Mouse (Mus musculus) neural tube, embryonic 13.5 days (tissue): Measurements from ENCODE around the gene Zfp53. TPM values are rescaled to one million over a fixed set of nuclear protein-coding genes. Genes with fewer than 3 reads are reported as not detected.

Experiments
- ATAC-seq: fragments of 200-750 bp; cut with Nextera tagmentation; 2 replicates; pipeline ENCODE4 v1.8.0; 2017; ENCODE audit warnings: low read depth, mild to moderate bottlenecking, moderate TSS enrichment, moderate library complexity
- H3K27ac ChIP-seq: fragments of 300-500 bp; sonication (generic); replicated peaks from 2 replicates; pipeline ENCODE4 v1.5.1; 2015; ENCODE audit warnings: moderate library complexity, mild to moderate bottlenecking, inconsistent platforms
- H3K27me3 ChIP-seq: fragments of 300-500 bp; sonication (generic); 2 replicates; pipeline ENCODE4 v1.6.1; 2015; ENCODE audit warnings: mild to moderate bottlenecking, inconsistent platforms
- H3K36me3 ChIP-seq: fragments of 300-500 bp; sonication (generic); 2 replicates; pipeline ENCODE4 v1.6.1; 2015; ENCODE audit warnings: mild to moderate bottlenecking, inconsistent platforms
- H3K4me1 ChIP-seq: fragments of 300-500 bp; sonication (generic); replicated peaks from 2 replicates; pipeline ENCODE4 v1.6.1; 2015; ENCODE audit warnings: inconsistent platforms
- H3K4me2 ChIP-seq: fragments of 300-500 bp; sonication (generic); 2 replicates; pipeline ENCODE4 v1.6.1; 2015; ENCODE audit warnings: inconsistent platforms, mild to moderate bottlenecking, moderate library complexity
- H3K4me3 ChIP-seq: fragments of 300-500 bp; sonication (generic); 2 replicates; pipeline ENCODE4 v1.5.1; 2015; ENCODE audit warnings: mild to moderate bottlenecking, inconsistent platforms
- H3K9ac ChIP-seq: fragments of 300-500 bp; sonication (generic); 2 replicates; pipeline ENCODE4 v1.6.1; 2015; ENCODE audit warnings: moderate library complexity, mild to moderate bottlenecking, inconsistent platforms
- H3K9me3 ChIP-seq: fragments of 300-500 bp; sonication (generic); 2 replicates; pipeline ENCODE4 v1.6.1; 2016; ENCODE audit warnings: inconsistent platforms
- WGBS: fragments of 180-500 bp; shearing (Covaris S2); methylation state at CpG from one replicate; pipeline ENCODE4 v1.1.7; 2015; 5-methylcytosine and 5-hydroxymethylcytosine counted together
- polyA plus RNA-seq: library from polyadenylated mRNA; unstranded; fragments of >200 nt; fragmentation: Nextera tagmentation; extraction: Ambion mirVana; gene quantifications from 2 replicates; pipeline ENCODE4 v1.2.1, GENCODE M21; 2015

The Zfp53 gene
- polyA plus RNA-seq, 1 experiment from 2014 or later, result 10.1 TPM

GRCm38 (mm10) chr17:21489500-21490001, 753 bp downstream of the Zfp53 start:
- peaks cover 15% of the 10 kb centered on the region for H3K4me1 ChIP-seq
- H3K27ac ChIP-seq, result no peak overlapping the region; the same call in 1 of the 2 replicates
- H3K27me3 ChIP-seq, result no peaks in the 10 kb centered on the region
- peak overlapping the region; percentile 77 for H3K4me2 ChIP-seq
- H3K36me3 ChIP-seq, result peaks cover 4% of the 10 kb centered on the region; the same call in 1 of the 2 replicates
- no peaks in the 10 kb centered on the region for H3K9me3 ChIP-seq
- 0 out of 2 replicates have a peak, but pooled peaks have one; percentile 1 for ATAC-seq
- 15% methylated on average over 8 of the region's 8 CpGs for WGBS
- peak overlapping the region; percentile 77 for H3K9ac ChIP-seq
- peak overlapping the region; percentile 88 for H3K4me3 ChIP-seq

GRCm38 (mm10) chr17:21501365-21501764, 12.6 kb downstream of the Zfp53 start:
- no peak for ATAC-seq
- H3K27ac ChIP-seq, result no peak overlapping the region

GRCm38 (mm10) chr17:21504524-21504923, 15.7 kb downstream of the Zfp53 start:
- Histone ChIP-seq H3K27me3 (no peaks in the 10 kb centered on the region), H3K9ac (no peak overlapping the region), H3K9me3 (no peaks in the 10 kb centered on the region), H3K36me3 (peaks cover 24% of the 10 kb centered on the region), H3K27ac (no peak overlapping the region), H3K4me3 (no peak overlapping the region), H3K4me2 (no peak overlapping the region), H3K4me1 (no peaks in the 10 kb centered on the region)
- ATAC-seq, result no peak
- WGBS, result 92% methylated on average over 1 of the region's 1 CpGs

More at GRCm38 (mm10) chr17:21501365-21501764, 12.6 kb downstream of the Zfp53 start:
- Histone ChIP-seq H3K4me2 (no peak overlapping the region), H3K27me3 (no peaks in the 10 kb centered on the region), H3K9ac (no peak overlapping the region), H3K4me3 (no peak overlapping the region), H3K36me3 (peaks cover 11% of the 10 kb centered on the region), H3K9me3 (no peaks in the 10 kb centered on the region), H3K4me1 (no peaks in the 10 kb centered on the region)
- WGBS, result 84% methylated on average over 1 of the region's 1 CpGs

GRCm38 (mm10) chr17:21506258-21506657, 17.5 kb downstream of the Zfp53 start:
- 95% methylated on average over 3 of the region's 3 CpGs for WGBS
- Histone ChIP-seq H3K9ac (no peak overlapping the region), H3K4me2 (no peak overlapping the region), H3K27me3 (no peaks in the 10 kb centered on the region), H3K4me1 (no peaks in the 10 kb centered on the region), H3K36me3 (peaks cover 24% of the 10 kb centered on the region), H3K4me3 (no peak overlapping the region), H3K9me3 (no peaks in the 10 kb centered on the region), H3K27ac (no peak overlapping the region)
- ATAC-seq, result no peak

- no peak overlapping the region for H3K4me3 ChIP-seq
- no peak overlapping the region for H3K9ac ChIP-seq
- H3K27ac ChIP-seq, result no peak overlapping the region
- ATAC-seq, result no peak
- H3K4me2 ChIP-seq, result no peak overlapping the region
- no peaks in the 10 kb centered on the region for H3K27me3 ChIP-seq
- no peaks in the 10 kb centered on the region for H3K4me1 ChIP-seq
- peaks cover 28% of the 10 kb centered on the region for H3K36me3 ChIP-seq
- no peaks in the 10 kb centered on the region for H3K9me3 ChIP-seq
Measured at GRCm38 (mm10) chr17:21509756-21510155, 21.0 kb downstream of the Zfp53 start.

- no peaks in the 10 kb centered on the region for H3K9me3 ChIP-seq
- peaks cover 3% of the 10 kb centered on the region for H3K36me3 ChIP-seq
- 3% methylated on average over 8 of the region's 8 CpGs for WGBS
- H3K27me3 ChIP-seq, result no peaks in the 10 kb centered on the region
- H3K9ac ChIP-seq, result peak overlapping the region; percentile 71; the same call in 1 of the 2 replicates
- H3K4me3 ChIP-seq, result peak overlapping the region; percentile 58
- ATAC-seq, result peak; percentile 71
- peaks cover 12% of the 10 kb centered on the region for H3K4me1 ChIP-seq
- peak overlapping the region; percentile 78 for H3K4me2 ChIP-seq
- H3K27ac ChIP-seq, result peak overlapping the region; percentile 84
Measured at GRCm38 (mm10) chr17:21515403-21516105, 26.8 kb downstream of the Zfp53 start.

- peak overlapping the region; percentile 84 for H3K27ac ChIP-seq
- H3K4me1 ChIP-seq, result peaks cover 12% of the 10 kb centered on the region
- H3K4me3 ChIP-seq, result peak overlapping the region; percentile 58
- WGBS, result under 1% methylated on average over 37 of the region's 37 CpGs
- H3K9ac ChIP-seq, result peak overlapping the region; percentile 71
- H3K36me3 ChIP-seq, result peaks cover 3% of the 10 kb centered on the region
- peak overlapping the region; percentile 78 for H3K4me2 ChIP-seq
- ATAC-seq, result peak; percentile 93
- H3K27me3 ChIP-seq, result no peaks in the 10 kb centered on the region
- no peaks in the 10 kb centered on the region for H3K9me3 ChIP-seq
Measured at GRCm38 (mm10) chr17:21516201-21517129, 27.7 kb downstream of the Zfp53 start.

GRCm38 (mm10) chr17:21517130-21517671, 28.4 kb downstream of the Zfp53 start:
- Histone ChIP-seq H3K4me2 (peak overlapping the region; percentile 78), H3K27ac (peak overlapping the region; percentile 84), H3K9ac (peak overlapping the region; percentile 71), H3K4me3 (peak overlapping the region; percentile 58), H3K4me1 (peaks cover 12% of the 10 kb centered on the region), H3K36me3 (peaks cover under 1% of the 10 kb centered on the region), H3K27me3 (no peaks in the 10 kb centered on the region), H3K9me3 (no peaks in the 10 kb centered on the region)
- no peak for ATAC-seq
- 44% methylated on average over 4 of the region's 4 CpGs for WGBS

GRCm38 (mm10) chr17:21526270-21526669, 37.5 kb downstream of the Zfp53 start:
- no peaks in the 10 kb centered on the region for H3K9me3 ChIP-seq
- no peaks in the 10 kb centered on the region for H3K27me3 ChIP-seq
- H3K4me2 ChIP-seq, result no peak overlapping the region
- H3K9ac ChIP-seq, result no peak overlapping the region
- no peaks in the 10 kb centered on the region for H3K36me3 ChIP-seq
- no peak overlapping the region for H3K27ac ChIP-seq
- H3K4me3 ChIP-seq, result no peak overlapping the region
- ATAC-seq, result no peak
- H3K4me1 ChIP-seq, result peaks cover 1% of the 10 kb centered on the region; the same call in 1 of the 2 replicates

- WGBS, result 66% methylated on average over 5 of the region's 5 CpGs
- no peak for ATAC-seq
Measured at GRCm38 (mm10) chr17:21530645-21531330, 42.0 kb downstream of the Zfp53 start.

GRCm38 (mm10) chr17:21531621-21532020, 42.8 kb downstream of the Zfp53 start:
- Histone ChIP-seq H3K9me3 (no peaks in the 10 kb centered on the region), H3K27me3 (no peaks in the 10 kb centered on the region), H3K4me2 (peak overlapping the region; percentile 68), H3K9ac (peak overlapping the region; percentile 93), H3K27ac (peak overlapping the region; percentile 95), H3K36me3 (no peaks in the 10 kb centered on the region), H3K4me3 (peak overlapping the region; percentile 80), H3K4me1 (peaks cover 26% of the 10 kb centered on the region)
- WGBS, result 77% methylated on average over 5 of the region's 5 CpGs
- peak; percentile 12; the same call in 1 of the 2 replicates for ATAC-seq

More at GRCm38 (mm10) chr17:21530645-21531330, 42.0 kb downstream of the Zfp53 start:
- Histone ChIP-seq H3K27me3 (no peaks in the 10 kb centered on the region), H3K36me3 (no peaks in the 10 kb centered on the region), H3K9ac (no peak overlapping the region), H3K27ac (no peak overlapping the region), H3K9me3 (no peaks in the 10 kb centered on the region), H3K4me3 (no peak overlapping the region), H3K4me2 (no peak overlapping the region), H3K4me1 (peaks cover 24% of the 10 kb centered on the region)
